Mouse (Mus musculus) stomach, embryonic 15.5 days (tissue): ENCODE results near the gene Padi2. TPM values are rescaled to one million over a fixed set of nuclear protein-coding genes. Genes with fewer than 3 reads are reported as not detected.
A peak's percentile ranks its signal among the peaks of the same experiment; 100 is the strongest.

Experiments
- ATAC-seq: fragments of 200-750 bp; cut with Nextera tagmentation; 2 replicates; pipeline ENCODE4 v1.8.0; 2017; ENCODE audit warnings: low read depth, moderate number of reproducible peaks, moderate TSS enrichment; ENCODE audit not compliant: insufficient read depth, low FRiP score
- H3K27ac ChIP-seq: fragments of 300-500 bp; sonication (generic); 2 replicates; pipeline ENCODE4 v1.5.1; 2015; ENCODE audit warnings: mild to moderate bottlenecking, inconsistent platforms
- H3K27me3 ChIP-seq: fragments of 300-500 bp; sonication (generic); replicated peaks from 2 replicates; pipeline ENCODE4 v1.6.1; 2015; ENCODE audit warnings: inconsistent platforms
- H3K36me3 ChIP-seq: fragments of 300-500 bp; sonication (generic); 2 replicates; pipeline ENCODE4 v1.6.1; 2015; ENCODE audit warnings: inconsistent platforms
- H3K4me1 ChIP-seq: fragments of 300-500 bp; sonication (generic); 2 replicates; pipeline ENCODE4 v1.6.1; 2015; ENCODE audit warnings: inconsistent platforms
- H3K4me2 ChIP-seq: fragments of 300-500 bp; sonication (generic); 2 replicates; pipeline ENCODE4 v1.6.1; 2015; ENCODE audit warnings: mild to moderate bottlenecking, inconsistent platforms
- H3K4me3 ChIP-seq: fragments of 300-500 bp; sonication (generic); replicated peaks from 2 replicates; pipeline ENCODE4 v1.5.1; 2015; ENCODE audit warnings: inconsistent platforms
- H3K9ac ChIP-seq: fragments of 300-500 bp; sonication (generic); 2 replicates; pipeline ENCODE4 v1.6.1; 2015; ENCODE audit warnings: inconsistent platforms
- H3K9me3 ChIP-seq: fragments of 300-500 bp; sonication (generic); 2 replicates; pipeline ENCODE4 v1.6.1; 2016; ENCODE audit warnings: inconsistent platforms
- WGBS: fragments of 180-500 bp; shearing (Covaris S2); methylation state at CpG from one replicate; pipeline ENCODE4 v1.1.7; 2015; 5-methylcytosine and 5-hydroxymethylcytosine counted together
- polyA plus RNA-seq: library from polyadenylated mRNA; unstranded; fragments of >200 nt; fragmentation: Nextera tagmentation; extraction: Ambion mirVana; gene quantifications from 2 replicates; pipeline ENCODE4 v1.2.1, GENCODE M21; 2015

Gene Padi2
- polyA plus RNA-seq, 1 experiment from 2014 or later, result 2.7 TPM

GRCm38 (mm10) chr4:140882365-140882764 lies 23.8 kb upstream of the Padi2 start:
- H3K9me3 ChIP-seq, result no peaks in the 10 kb centered on the region
- WGBS, result 54% methylated on average over 4 of the region's 4 CpGs

GRCm38 (mm10) chr4:140882981-140883380 lies 23.2 kb upstream of the Padi2 start:
- Histone ChIP-seq H3K4me1 (no peaks in the 10 kb centered on the region), H3K27me3 (no peaks in the 10 kb centered on the region), H3K9ac (no peak overlapping the region), H3K9me3 (no peaks in the 10 kb centered on the region), H3K4me3 (no peak overlapping the region), H3K36me3 (no peaks in the 10 kb centered on the region), H3K4me2 (no peak overlapping the region), H3K27ac (no peak overlapping the region)
- WGBS, result 92% methylated on average over 3 of the region's 3 CpGs
- ATAC-seq, result no peak

More at GRCm38 (mm10) chr4:140882365-140882764, 23.8 kb upstream of the Padi2 start:
- H3K36me3 ChIP-seq, result no peaks in the 10 kb centered on the region
- H3K4me2 ChIP-seq, result no peak overlapping the region
- no peak overlapping the region for H3K9ac ChIP-seq
- no peak overlapping the region for H3K27ac ChIP-seq
- H3K4me3 ChIP-seq, result no peak overlapping the region
- ATAC-seq, result no peak
- no peaks in the 10 kb centered on the region for H3K4me1 ChIP-seq
- no peaks in the 10 kb centered on the region for H3K27me3 ChIP-seq

- Histone ChIP-seq H3K36me3 (no peaks in the 10 kb centered on the region), H3K4me1 (no peaks in the 10 kb centered on the region), H3K27ac (peak overlapping the region; percentile 33; the same call in 1 of the 2 replicates), H3K9ac (no peak overlapping the region), H3K4me3 (no peak overlapping the region), H3K4me2 (no peak overlapping the region), H3K27me3 (no peaks in the 10 kb centered on the region), H3K9me3 (no peaks in the 10 kb centered on the region)
- 17% methylated on average over 4 of the region's 4 CpGs for WGBS
- peak; percentile 68; the same call in 1 of the 2 replicates for ATAC-seq
These were observed 22.3 kb upstream of the Padi2 start for GRCm38 (mm10) chr4:140883852-140884251.

GRCm38 (mm10) chr4:140891525-140892162 lies 14.5 kb upstream of the Padi2 start:
- H3K9me3 ChIP-seq, result no peaks in the 10 kb centered on the region
- no peak for ATAC-seq
- 93% methylated on average over 14 of the region's 14 CpGs for WGBS

GRCm38 (mm10) chr4:140892163-140892530 lies 14.0 kb upstream of the Padi2 start:
- Histone ChIP-seq H3K9ac (no peak overlapping the region), H3K36me3 (no peaks in the 10 kb centered on the region), H3K4me3 (no peak overlapping the region), H3K9me3 (no peaks in the 10 kb centered on the region), H3K27ac (no peak overlapping the region), H3K27me3 (no peaks in the 10 kb centered on the region), H3K4me1 (no peaks in the 10 kb centered on the region), H3K4me2 (no peak overlapping the region)
- WGBS, result 57% methylated on average over 1 of the region's 1 CpGs
- no peak for ATAC-seq

More at GRCm38 (mm10) chr4:140891525-140892162, 14.5 kb upstream of the Padi2 start:
- H3K27me3 ChIP-seq, result no peaks in the 10 kb centered on the region
- no peak overlapping the region for H3K4me3 ChIP-seq
- H3K4me1 ChIP-seq, result no peaks in the 10 kb centered on the region
- H3K27ac ChIP-seq, result no peak overlapping the region
- no peaks in the 10 kb centered on the region for H3K36me3 ChIP-seq
- no peak overlapping the region for H3K9ac ChIP-seq
- no peak overlapping the region for H3K4me2 ChIP-seq

- no peak for ATAC-seq
- WGBS, result 49% methylated on average over 14 of the region's 14 CpGs
These were observed 1.2 kb upstream of the Padi2 start for GRCm38 (mm10) chr4:140904776-140905425.

GRCm38 (mm10) chr4:140905426-140905871 lies 695 bp upstream of the Padi2 start:
- Histone ChIP-seq H3K9me3 (no peaks in the 10 kb centered on the region), H3K4me1 (peaks cover 13% of the 10 kb centered on the region), H3K9ac (no peak overlapping the region), H3K27me3 (peaks cover 18% of the 10 kb centered on the region), H3K36me3 (no peaks in the 10 kb centered on the region), H3K4me2 (peak overlapping the region; percentile 73), H3K4me3 (no peak overlapping the region), H3K27ac (no peak overlapping the region)
- no peak for ATAC-seq
- 13% methylated on average over 11 of the region's 11 CpGs for WGBS

More at GRCm38 (mm10) chr4:140904776-140905425, 1.2 kb upstream of the Padi2 start:
- H3K4me2 ChIP-seq, result no peak overlapping the region
- peaks cover 18% of the 10 kb centered on the region for H3K27me3 ChIP-seq
- H3K36me3 ChIP-seq, result no peaks in the 10 kb centered on the region
- peaks cover 12% of the 10 kb centered on the region for H3K4me1 ChIP-seq
- no peak overlapping the region for H3K9ac ChIP-seq
- H3K9me3 ChIP-seq, result no peaks in the 10 kb centered on the region
- H3K27ac ChIP-seq, result no peak overlapping the region
- H3K4me3 ChIP-seq, result no peak overlapping the region

- peak overlapping the region; percentile 73; the same call in 1 of the 2 replicates for H3K4me2 ChIP-seq
- no peak overlapping the region for H3K27ac ChIP-seq
- H3K4me3 ChIP-seq, result no peak overlapping the region
- no peak for ATAC-seq
- H3K9ac ChIP-seq, result no peak overlapping the region
- WGBS, result 55% methylated on average over 11 of the region's 11 CpGs
- H3K9me3 ChIP-seq, result no peaks in the 10 kb centered on the region
- no peaks in the 10 kb centered on the region for H3K36me3 ChIP-seq
- peaks cover 18% of the 10 kb centered on the region for H3K27me3 ChIP-seq
- H3K4me1 ChIP-seq, result peaks cover 19% of the 10 kb centered on the region
These were observed 710 bp downstream of the Padi2 start for GRCm38 (mm10) chr4:140906827-140907280.

- H3K4me3 ChIP-seq, result no peak overlapping the region
- no peak overlapping the region for H3K27ac ChIP-seq
- 64% methylated on average over 12 of the region's 12 CpGs for WGBS
- no peak overlapping the region for H3K4me2 ChIP-seq
- peaks cover 19% of the 10 kb centered on the region for H3K4me1 ChIP-seq
- H3K36me3 ChIP-seq, result no peaks in the 10 kb centered on the region
- no peak for ATAC-seq
- H3K9ac ChIP-seq, result no peak overlapping the region
- H3K27me3 ChIP-seq, result peaks cover 18% of the 10 kb centered on the region
- no peaks in the 10 kb centered on the region for H3K9me3 ChIP-seq
These were observed 1.3 kb downstream of the Padi2 start for GRCm38 (mm10) chr4:140907306-140908024.

GRCm38 (mm10) chr4:140908627-140909026 lies 2.5 kb downstream of the Padi2 start:
- 62% methylated on average over 5 of the region's 5 CpGs for WGBS
- Histone ChIP-seq H3K4me2 (no peak overlapping the region), H3K4me1 (peaks cover 19% of the 10 kb centered on the region), H3K36me3 (no peaks in the 10 kb centered on the region), H3K9me3 (no peaks in the 10 kb centered on the region), H3K27me3 (peaks cover 18% of the 10 kb centered on the region), H3K9ac (no peak overlapping the region), H3K27ac (no peak overlapping the region), H3K4me3 (no peak overlapping the region)
- ATAC-seq, result no peak

- no peak overlapping the region for H3K4me3 ChIP-seq
- no peak overlapping the region for H3K27ac ChIP-seq
- peaks cover 18% of the 10 kb centered on the region for H3K27me3 ChIP-seq
- H3K9ac ChIP-seq, result no peak overlapping the region
- no peak overlapping the region for H3K4me2 ChIP-seq
- peaks cover 19% of the 10 kb centered on the region for H3K4me1 ChIP-seq
- WGBS, result 76% methylated on average over 4 of the region's 4 CpGs
- H3K9me3 ChIP-seq, result no peaks in the 10 kb centered on the region
- no peak for ATAC-seq
- no peaks in the 10 kb centered on the region for H3K36me3 ChIP-seq
These were observed 3.4 kb downstream of the Padi2 start for GRCm38 (mm10) chr4:140909536-140909935.
